Mouse (Mus musculus) embryonic fibroblast, embryonic 13.5 days (primary cell): ENCODE results near the gene Veph1.

Source experiments
- CTCF ChIP-seq: IDR thresholded peaks from 2 replicates; pipeline ENCODE4 v1.5.1; 2011; ENCODE audit warnings: mild to moderate bottlenecking, control low read depth, low read length, moderate library complexity, borderline replicate concordance; ENCODE audit not compliant: insufficient read depth
- POLR2A ChIP-seq: IDR thresholded peaks from 2 replicates; pipeline ENCODE4 v1.6.1; 2011; ENCODE audit warnings: low read depth, mild to moderate bottlenecking, control low read depth, low read length, moderate library complexity

GRCm38 (mm10) chr3:66224931-66225537 lies 71.6 kb downstream of the Veph1 start:
- TF ChIP-seq POLR2A (no peak), CTCF (no peak)
